Mouse (Mus musculus) liver, embryonic 14.5 days (tissue): Measurements from ENCODE around the gene Mlh1. TPM values are rescaled to one million over a fixed set of nuclear protein-coding genes. Genes with fewer than 3 reads are reported as not detected.

Source experiments
- ATAC-seq: fragments of 200-750 bp; cut with Nextera tagmentation; 2 replicates; pipeline ENCODE4 v1.8.0; 2017; ENCODE audit warnings: moderate number of reproducible peaks, mild to moderate bottlenecking, moderate library complexity; ENCODE audit not compliant: insufficient read depth
- DNase-seq, 3 experiments: peaks; one replicate each; pipeline ENCODE4 v3.0.0-alpha.2; 2012 to 2013; ENCODE audit warnings: low read depth in 3 of 3, low spot score in 3 of 3
- H3K27ac ChIP-seq: fragments of 300-500 bp; sonication (generic); 2 replicates; pipeline ENCODE4 v1.5.1; 2014; ENCODE audit warnings: moderate library complexity, mild to moderate bottlenecking, control low read depth, inconsistent platforms
- H3K27me3 ChIP-seq: fragments of 300-500 bp; sonication (generic); 2 replicates; pipeline ENCODE4 v1.6.1; 2014; ENCODE audit warnings: mild to moderate bottlenecking, low read length, moderate library complexity; ENCODE audit not compliant: control insufficient read depth, insufficient read depth
- H3K36me3 ChIP-seq: fragments of 300-500 bp; sonication (generic); replicated peaks from 2 replicates; pipeline ENCODE4 v1.6.1; 2014; ENCODE audit warnings: low read depth; ENCODE audit not compliant: control insufficient read depth, insufficient read depth
- H3K4me1 ChIP-seq, 2 experiments: fragments of 200-500 bp in 1 of 2; fragments of 300-500 bp in 1 of 2; sonication (generic) in 1 of 2; replicated peaks; 2 replicates each; pipeline ENCODE4 v1.6.1; 2012 to 2014; ENCODE audit warnings: antibody characterized with exemption in 1 of 2, inconsistent platforms in 1 of 2, low read length in 1 of 2; ENCODE audit not compliant: control insufficient read depth in 2 of 2, insufficient read depth in 2 of 2
- H3K4me2 ChIP-seq: fragments of 300-500 bp; sonication (generic); 2 replicates; pipeline ENCODE4 v1.6.1; 2014; ENCODE audit warnings: low read depth, mild to moderate bottlenecking, control low read depth, moderate library complexity
- H3K4me3 ChIP-seq, 2 experiments: fragments of 200-500 bp in 1 of 2; fragments of 300-500 bp in 1 of 2; sonication (generic) in 1 of 2; 2 replicates each; pipeline ENCODE4 v1.5.1; 2012 to 2014; ENCODE audit warnings: low read depth in 2 of 2, low read length in 2 of 2, mild to moderate bottlenecking in 2 of 2, control low read depth in 1 of 2, inconsistent platforms in 1 of 2, moderate library complexity in 1 of 2; ENCODE audit not compliant: insufficient read depth in 1 of 2
- H3K9ac ChIP-seq: fragments of 300-500 bp; sonication (generic); replicated peaks from 2 replicates; pipeline ENCODE4 v1.6.1; 2014; ENCODE audit warnings: mild to moderate bottlenecking, control low read depth, moderate library complexity
- H3K9me3 ChIP-seq: fragments of 300-500 bp; sonication (generic); 2 replicates; pipeline ENCODE4 v1.6.1; 2016; ENCODE audit warnings: low read length, mixed read lengths; ENCODE audit not compliant: control insufficient read depth
- CTCF ChIP-seq: IDR thresholded peaks from 2 replicates; pipeline ENCODE4 v1.5.1; 2016; ENCODE audit warnings: antibody characterized with exemption, low read depth, control low read depth
- EP300 ChIP-seq: IDR thresholded peaks from 2 replicates; pipeline ENCODE4 v1.6.1; 2016; ENCODE audit warnings: antibody characterized with exemption, low read depth
- WGBS: fragments of 180-500 bp; shearing (Covaris S2); extraction: QIAGEN DNeasy Blood & Tissue Kit; methylation state at CpG from one replicate; pipeline ENCODE4 v1.1.7; 2014; ENCODE audit not compliant: insufficient replicate concordance; 5-methylcytosine and 5-hydroxymethylcytosine counted together
- polyA plus RNA-seq, 2 experiments: library from polyadenylated mRNA; depleted of rRNA in 1 of 2; stranded (reverse) in 1 of 2; unstranded in 1 of 2; fragments of >200 nt; fragmentation: Nextera tagmentation in 1 of 2; extraction: Ambion mirVana in 1 of 2; gene quantifications; 2 replicates each; pipeline versions ENCODE4 v1.2.1 to v1.2.3; 2012 to 2014

The Mlh1 gene
- polyA plus RNA-seq, 2 experiments = 17.8 to 20.1 TPM

DNA sequence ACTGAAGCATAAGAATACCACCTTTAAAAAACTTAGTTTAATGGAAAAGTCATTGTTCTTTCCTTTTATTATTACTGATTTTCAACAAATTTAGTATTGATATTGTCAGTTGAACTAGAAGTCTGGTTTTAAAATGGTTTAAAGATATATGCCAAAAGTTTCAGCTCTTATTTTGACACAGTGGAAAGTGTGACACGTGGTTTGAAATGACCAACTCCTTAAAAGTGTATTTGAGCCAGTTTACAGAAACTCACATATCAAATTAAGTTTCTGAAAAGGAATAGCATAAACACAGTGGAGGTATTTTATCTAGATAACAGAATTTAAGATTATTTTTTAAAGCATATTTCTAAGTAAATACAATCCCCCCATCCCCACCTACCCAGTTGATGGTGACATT is 2.4 kb upstream of the Mlh1 start:
- ATAC-seq = no peak
- no peak for TF ChIP-seq EP300
- TF ChIP-seq CTCF = no peak
- Histone ChIP-seq H3K9me3 (no peaks in the 10 kb centered on the region), H3K4me3 (peak overlapping the region in 1 of 2 experiments; percentile 74; a peak in 2 of 4 replicates), H3K4me2 (peak overlapping the region; percentile 94), H3K4me1 (peaks cover 8 to 18% of the 10 kb centered on the region in 2 experiments; a peak in 3 of 4 replicates), H3K36me3 (peaks cover 17% of the 10 kb centered on the region), H3K27ac (no peak overlapping the region), H3K9ac (no peak overlapping the region), H3K27me3 (no peaks in the 10 kb centered on the region)
- no peak for DNase-seq
- WGBS = 80% methylated on average over 1 of the region's 1 CpGs

DNA sequence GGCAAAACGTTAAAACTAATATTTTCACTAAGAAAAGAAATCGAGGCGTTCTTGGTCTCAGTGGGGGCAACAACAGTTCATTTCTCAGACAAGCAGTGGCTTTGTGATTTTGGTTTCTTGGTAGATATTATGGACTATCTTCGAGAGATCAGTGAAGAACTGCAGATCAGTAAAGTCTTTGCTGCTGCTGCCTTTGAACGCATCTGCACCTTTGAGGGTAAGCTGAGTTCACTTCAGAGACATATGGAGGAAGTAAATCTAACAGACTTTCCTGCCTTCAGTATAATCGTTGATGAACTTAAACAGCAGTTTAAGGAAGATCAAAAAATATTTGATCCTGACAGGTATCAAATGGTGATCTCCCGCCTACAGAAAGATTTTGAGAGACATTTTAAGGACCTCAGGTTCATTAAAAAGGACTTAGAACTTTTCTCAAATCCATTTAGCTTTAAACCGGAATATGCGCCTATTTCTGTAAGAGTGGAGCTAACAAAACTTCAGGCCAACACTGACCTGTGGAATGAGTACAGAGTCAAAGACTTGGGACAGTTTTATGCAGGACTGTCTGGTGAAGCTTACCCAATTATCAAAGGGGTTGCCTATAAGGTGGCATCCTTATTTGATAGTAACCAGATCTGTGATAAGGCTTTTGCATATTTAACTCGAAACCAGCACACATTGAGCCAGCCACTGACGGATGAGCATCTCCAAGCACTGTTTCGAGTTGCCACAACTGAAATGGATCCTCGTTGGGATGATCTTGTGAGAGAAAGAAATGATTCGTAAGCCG is 1.6 kb upstream of the Mlh1 start:
- ATAC-seq (no peak), DNase-seq (no peak)
- 54% methylated on average over 15 of the region's 15 CpGs for WGBS
- H3K4me2 ChIP-seq = peak overlapping the region; percentile 94
- H3K4me3 ChIP-seq = peak overlapping the region; percentile 74 to 79
- TF ChIP-seq EP300 (no peak), CTCF (no peak)
- H3K27ac ChIP-seq = no peak overlapping the region
- H3K4me1 ChIP-seq = peaks cover 8 to 18% of the 10 kb centered on the region in 2 experiments; a peak in 3 of 4 replicates
- peaks cover 9% of the 10 kb centered on the region for H3K36me3 ChIP-seq
- peak overlapping the region; percentile 96 for H3K9ac ChIP-seq
- H3K9me3 ChIP-seq = no peaks in the 10 kb centered on the region
- H3K27me3 ChIP-seq = no peaks in the 10 kb centered on the region

DNA sequence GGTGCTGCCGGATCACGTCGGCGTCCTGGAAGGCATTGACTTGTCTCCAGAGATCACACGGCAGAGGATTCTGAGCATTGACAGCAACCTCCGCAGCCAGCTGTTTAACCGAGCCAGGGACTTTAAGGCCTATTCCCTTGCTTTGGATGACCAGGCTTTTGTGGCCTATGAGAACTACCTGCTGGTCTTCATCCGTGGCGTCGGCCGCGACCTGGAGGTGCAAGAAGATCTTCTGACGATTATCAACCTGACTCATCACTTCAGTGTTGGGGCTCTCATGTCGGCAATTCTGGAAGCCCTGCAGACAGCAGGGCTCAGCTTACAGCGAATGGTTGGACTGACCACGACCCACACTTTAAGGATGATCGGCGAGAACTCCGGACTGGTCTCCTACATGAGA is 765 bp upstream of the Mlh1 start:
- Histone ChIP-seq H3K9ac (peak overlapping the region; percentile 96), H3K4me1 (peaks cover 8 to 18% of the 10 kb centered on the region in 2 experiments; a peak in 3 of 4 replicates), H3K27me3 (no peaks in the 10 kb centered on the region), H3K27ac (peak overlapping the region; percentile 95), H3K36me3 (peaks cover 7% of the 10 kb centered on the region), H3K4me2 (peak overlapping the region; percentile 94), H3K9me3 (no peaks in the 10 kb centered on the region), H3K4me3 (peak overlapping the region; percentile 74 to 79)
- no peak for ATAC-seq
- 5% methylated on average over 19 of the region's 19 CpGs for WGBS
- peak in 2 of 3 experiments; percentile 17 to 44 for DNase-seq
- TF ChIP-seq EP300 = no peak
- no peak for TF ChIP-seq CTCF

DNA sequence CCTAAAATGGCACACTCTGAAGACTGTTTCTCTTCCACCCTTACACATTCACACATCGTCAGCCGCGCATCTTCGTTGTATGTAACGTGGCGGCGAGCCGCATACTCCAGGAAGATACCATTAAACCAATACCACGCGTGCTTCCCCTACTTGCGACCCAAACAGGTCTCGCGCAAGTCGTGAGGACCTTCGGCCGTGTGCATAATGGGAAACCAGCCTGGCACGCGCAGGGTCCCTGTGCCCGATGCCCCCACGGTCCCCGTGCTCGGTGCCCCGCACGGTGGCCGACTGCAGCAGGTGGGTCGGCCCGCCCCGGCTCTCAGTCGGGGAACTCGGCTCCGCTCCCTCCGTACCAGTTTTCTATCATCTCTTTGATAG is 546 bp downstream of the Mlh1 start:
- H3K4me1 ChIP-seq = peaks cover 8 to 15% of the 10 kb centered on the region in 2 experiments; a peak in 3 of 4 replicates
- DNase-seq (peak in 1 of 3 experiments; percentile 19), ATAC-seq (peak; percentile 42)
- H3K4me3 ChIP-seq = peak overlapping the region; percentile 74 to 82
- no peaks in the 10 kb centered on the region for H3K27me3 ChIP-seq
- H3K36me3 ChIP-seq = peaks cover 14% of the 10 kb centered on the region
- H3K9me3 ChIP-seq = no peaks in the 10 kb centered on the region
- peak overlapping the region; percentile 62 for H3K27ac ChIP-seq
- TF ChIP-seq CTCF (no peak), EP300 (no peak)
- under 1% methylated on average over 32 of the region's 32 CpGs for WGBS
- peak overlapping the region; percentile 70 for H3K9ac ChIP-seq
- peak overlapping the region; percentile 64 for H3K4me2 ChIP-seq

GRCm38 (mm10) chr9:111270606-111271005 is 985 bp downstream of the Mlh1 start:
- TF ChIP-seq CTCF = no peak
- no peak for TF ChIP-seq EP300
- Histone ChIP-seq H3K9me3 (no peaks in the 10 kb centered on the region), H3K36me3 (peaks cover 14% of the 10 kb centered on the region), H3K9ac (peak overlapping the region; percentile 70), H3K4me3 (peak overlapping the region; percentile 74 to 82), H3K4me2 (peak overlapping the region; percentile 64), H3K4me1 (peaks cover 8 to 15% of the 10 kb centered on the region in 2 experiments; a peak in 3 of 4 replicates), H3K27ac (peak overlapping the region; percentile 62), H3K27me3 (no peaks in the 10 kb centered on the region)
- ATAC-seq (no peak), DNase-seq (no peak)
- WGBS = 6% methylated on average over 5 of the region's 5 CpGs
